Mouse (Mus musculus) spleen, adult 18-20 months (tissue): ENCODE data around the gene Mrpl34.
A peak's percentile ranks its signal among the peaks of the same experiment; 100 is the strongest.

Experiments used
- DNase-seq, 2 experiments: peaks; one replicate each; pipeline ENCODE4 v3.0.0; 2022; ENCODE audit warnings: mixed read lengths in 2 of 2

Gene Mrpl34

GRCm38 (mm10) chr8:71496481-71496880 is 31.7 kb downstream of the Mrpl34 start:
- DNase-seq = peak; percentile 38 to 48

- DNase-seq = no peak
Observed at GRCm38 (mm10) chr8:71497077-71497645, 32.4 kb downstream of the Mrpl34 start.

- DNase-seq = no peak
Observed at GRCm38 (mm10) chr8:71497881-71498501, 33.2 kb downstream of the Mrpl34 start.

- DNase-seq = no peak
Observed at GRCm38 (mm10) chr8:71498816-71499690, 34.3 kb downstream of the Mrpl34 start.

- DNase-seq = no peak
Observed at GRCm38 (mm10) chr8:71504349-71504748, 39.6 kb downstream of the Mrpl34 start.

GRCm38 (mm10) chr8:71505326-71505725 is 40.6 kb downstream of the Mrpl34 start:
- DNase-seq = no peak

GRCm38 (mm10) chr8:71505979-71506378 is 41.2 kb downstream of the Mrpl34 start:
- DNase-seq = no peak

GRCm38 (mm10) chr8:71507589-71508104 is 42.9 kb downstream of the Mrpl34 start:
- no peak for DNase-seq

- no peak for DNase-seq
Observed at GRCm38 (mm10) chr8:71509316-71509715, 44.6 kb downstream of the Mrpl34 start.

GRCm38 (mm10) chr8:71511644-71512043 is 46.9 kb downstream of the Mrpl34 start, which contains the start of gene Plvap:
Gene Plvap (minus strand): TSS chr8:71511752.
- no peak for DNase-seq

GRCm38 (mm10) chr8:71513018-71513754 is 48.4 kb downstream of the Mrpl34 start:
- DNase-seq = no peak

GRCm38 (mm10) chr8:71515043-71515442 is 50.3 kb downstream of the Mrpl34 start:
- no peak for DNase-seq
